Comparison of ENCODE assay signal across 8 mouse cellular contexts in the genomic region with DNA sequence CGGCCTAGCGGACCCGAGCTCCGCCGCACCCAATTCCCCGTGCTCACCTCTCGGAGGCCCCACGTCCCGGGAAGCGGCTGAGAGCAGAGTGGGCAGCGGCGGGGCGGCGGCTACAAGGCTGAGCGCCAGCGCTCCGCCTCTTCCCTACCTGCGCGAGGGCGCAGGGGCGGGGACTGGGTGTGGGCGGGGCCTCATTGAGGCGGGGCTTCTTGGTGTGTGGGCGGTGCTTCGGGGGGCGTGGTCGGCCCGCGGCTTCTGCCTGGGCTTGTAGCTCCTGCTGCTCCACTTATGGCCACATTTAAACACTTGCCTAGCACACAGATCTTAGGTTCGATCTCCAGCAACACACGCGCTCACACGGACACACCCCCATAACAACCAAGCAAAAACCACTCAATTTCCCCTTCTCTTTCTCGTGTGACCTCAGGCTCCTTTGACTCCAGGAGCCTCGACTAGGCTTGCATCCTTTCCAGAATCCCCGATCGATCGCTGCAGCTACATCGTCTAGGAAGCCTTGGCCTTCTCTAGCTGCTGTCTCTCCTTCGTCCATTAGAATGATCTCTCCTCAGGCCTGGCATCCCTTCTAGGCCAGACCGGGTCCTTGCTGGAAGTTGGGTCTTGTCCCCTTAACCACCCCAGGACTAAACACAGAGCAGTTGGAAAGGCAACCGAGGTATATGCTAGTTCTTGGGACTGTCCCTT.
DNase-seq lines count a peak whose midpoint lies in the region.

No protein-coding gene starts in this region.

- DNase-seq in ovary, adult 18-20 months (ENCODE audit: low spot score), result peak; percentile 81
- DNase-seq in ovary, postnatal 10 days (ENCODE audit: low spot score), result no peak
- peak; percentile 91 for DNase-seq in embryo, embryonic 9.5 days (ENCODE audit: extremely low spot score)
- peak; percentile 77 to 84 for DNase-seq in heart, adult 9 months (ENCODE audit: low spot score in 2 of 2)
- DNase-seq in kidney, adult 9 months, result peak; percentile 93
- DNase-seq in lung, postnatal 25 days (ENCODE audit: low spot score), result peak; percentile 87
- DNase-seq in retina, embryonic 14.5 days (ENCODE audit: low spot score), result peak; percentile 86
- peak; percentile 88 to 90 for DNase-seq in urinary bladder, postnatal 36 days (ENCODE audit: low spot score in 2 of 2)
